Comparison of ENCODE assay signal across 10 mouse cellular contexts in genomic region chr7:19796254-19796653, GRCm38 (mm10). TPM values are rescaled to one million over a fixed set of nuclear protein-coding genes. Genes with fewer than 3 reads are reported as not detected.
DNase-seq lines count a peak whose midpoint lies in the region; ATAC-seq lines count a peak whose summit lies in the region.
"Had no signal": no experiment of that assay in that cellular context is flagged by ENCODE, and none has a peak within 500 bp of the region (broad histone marks: within the 10 kb centered on the region; RNA-seq: fewer than 3 reads in every experiment).

No protein-coding gene starts in this region.

- no peaks in the 10 kb centered on the region for H3K36me3 ChIP-seq in embryonic facial prominence, embryonic 11.5 days (replicated peaks; ENCODE audit: control insufficient read depth, insufficient read depth, low read depth, low read length)
- H3K36me3 ChIP-seq in intestine, embryonic 16.5 days (ENCODE audit: control insufficient read depth, insufficient read depth, low read length) = no peaks in the 10 kb centered on the region
- H3K36me3 ChIP-seq in liver, embryonic 13.5 days = no peaks in the 10 kb centered on the region

- H3K9me3 ChIP-seq in embryonic facial prominence, embryonic 11.5 days (replicated peaks; ENCODE audit: control insufficient read depth, low read length) = no peaks in the 10 kb centered on the region
- H3K9me3 ChIP-seq in intestine, embryonic 16.5 days (ENCODE audit: control insufficient read depth, low read length) = no peaks in the 10 kb centered on the region
- no peaks in the 10 kb centered on the region for H3K9me3 ChIP-seq in liver, embryonic 13.5 days (replicated peaks)
- H3K9me3 ChIP-seq: megakaryocyte, embryonic 14.5 days had no signal

- no peak overlapping the region for H3K27ac ChIP-seq in embryonic facial prominence, embryonic 11.5 days (replicated peaks; ENCODE audit: low read depth, low read length)
- H3K27ac ChIP-seq in intestine, embryonic 16.5 days (ENCODE audit: low read length) = peak overlapping the region; percentile 77
- no peak overlapping the region for H3K27ac ChIP-seq in liver, embryonic 13.5 days

- WGBS in embryonic facial prominence, embryonic 11.5 days = 12% methylated on average over 18 of the region's 18 CpGs
- WGBS in intestine, embryonic 16.5 days = 6% methylated on average over 18 of the region's 18 CpGs
- WGBS in liver, embryonic 13.5 days (ENCODE audit: insufficient replicate concordance) = 13% methylated on average over 18 of the region's 18 CpGs

- ATAC-seq in embryonic facial prominence, embryonic 11.5 days (replicated peaks; ENCODE audit: insufficient number of reproducible peaks, low FRiP score, low TSS enrichment, low read depth) = no peak
- ATAC-seq in intestine, embryonic 16.5 days = peak; percentile 17
- no peak for ATAC-seq in liver, embryonic 13.5 days (ENCODE audit: low read depth)

- peak overlapping the region; percentile 21; the same call in 1 of the 2 replicates for H3K4me3 ChIP-seq in embryonic facial prominence, embryonic 11.5 days (ENCODE audit: low read depth, low read length)
- H3K4me3 ChIP-seq in intestine, embryonic 16.5 days (ENCODE audit: low read length) = peak overlapping the region; percentile 55
- H3K4me3 ChIP-seq in liver, embryonic 13.5 days (replicated peaks) = peak overlapping the region; percentile 26
- H3K4me3 ChIP-seq: megakaryocyte, embryonic 14.5 days had no signal

- H3K9ac ChIP-seq in embryonic facial prominence, embryonic 11.5 days (replicated peaks; ENCODE audit: low read length) = 0 out of 2 replicates have a peak overlapping the region, but pooled peaks have one; percentile 6
- H3K9ac ChIP-seq in intestine, embryonic 16.5 days (ENCODE audit: low read depth, low read length) = peak overlapping the region; percentile 80
- 0 out of 2 replicates have a peak overlapping the region, but pooled peaks have one; percentile 22 for H3K9ac ChIP-seq in liver, embryonic 13.5 days

- DNase-seq in kidney, adult 18-20 months = peak; percentile 44
- no peak for DNase-seq in kidney, postnatal 14 days
- no peak for DNase-seq in embryonic facial prominence, embryonic 11.5 days (ENCODE audit: low spot score)
- DNase-seq in liver, embryonic 13.5 days = no peak
- no peak for DNase-seq in thymus, postnatal 36 days
- DNase-seq in left cerebral cortex, postnatal 36 days (ENCODE audit: low spot score in 2 of 2) = no peak

- intact Hi-C loops in left cerebral cortex, postnatal 36 days (cut with DNase I) = no loop called here

- H3K4me1 ChIP-seq in embryonic facial prominence, embryonic 11.5 days (ENCODE audit: control insufficient read depth, insufficient read depth, low read length) = no peaks in the 10 kb centered on the region
- peaks cover 7% of the 10 kb centered on the region; the same call in 1 of the 2 replicates for H3K4me1 ChIP-seq in intestine, embryonic 16.5 days (ENCODE audit: control insufficient read depth, insufficient read depth, low read length)
- H3K4me1 ChIP-seq in liver, embryonic 13.5 days (replicated peaks) = peaks cover 3% of the 10 kb centered on the region; the same call in 1 of the 2 replicates

- H3K4me2 ChIP-seq in embryonic facial prominence, embryonic 11.5 days (ENCODE audit: low read depth, low read length) = no peak overlapping the region
- H3K4me2 ChIP-seq in intestine, embryonic 16.5 days (ENCODE audit: low read depth, low read length) = peak overlapping the region; percentile 51
- H3K4me2 ChIP-seq in liver, embryonic 13.5 days = peak overlapping the region; percentile 54

- peaks cover 16% of the 10 kb centered on the region for H3K27me3 ChIP-seq in embryonic facial prominence, embryonic 11.5 days (ENCODE audit: control insufficient read depth, insufficient read depth, low read length)
- peaks cover 9% of the 10 kb centered on the region; the same call in 1 of the 2 replicates for H3K27me3 ChIP-seq in intestine, embryonic 16.5 days (replicated peaks; ENCODE audit: control insufficient read depth, insufficient read depth, low read length)
- peaks cover 21% of the 10 kb centered on the region for H3K27me3 ChIP-seq in liver, embryonic 13.5 days

RNA-seq across cellular contexts. Expression of gene Cblc, which starts 0.4 kb away (rescaled TPM):
- 1.1 and 1.7 TPM in 2 replicates for polyA plus RNA-seq in embryonic facial prominence, embryonic 11.5 days (2014; fragmentation: Nextera tagmentation; extraction: Ambion mirVana)
- polyA plus RNA-seq in intestine, embryonic 16.5 days (2015; fragmentation: Nextera tagmentation; extraction: Ambion mirVana) = 32.6 and 42.1 TPM in 2 replicates
- polyA plus RNA-seq in liver, embryonic 13.5 days (2015; fragmentation: Nextera tagmentation; extraction: Ambion mirVana) = 1.2 and 1.3 TPM in 2 replicates
- total RNA-seq in left cerebral cortex, postnatal 36 days (2021) = not detected
- total RNA-seq: common myeloid progenitor, adult 5-6 weeks; gastrocnemius, adult 18-20 months had no signal

RNA-seq across cellular contexts. Expression of gene Bcam, which starts 25.4 kb away (rescaled TPM):
- polyA plus RNA-seq in embryonic facial prominence, embryonic 11.5 days (2014; fragmentation: Nextera tagmentation; extraction: Ambion mirVana) = 43.8 and 52.0 TPM in 2 replicates
- 58.7 and 62.7 TPM in 2 replicates for polyA plus RNA-seq in intestine, embryonic 16.5 days (2015; fragmentation: Nextera tagmentation; extraction: Ambion mirVana)
- 7.2 and 7.9 TPM in 2 replicates for polyA plus RNA-seq in liver, embryonic 13.5 days (2015; fragmentation: Nextera tagmentation; extraction: Ambion mirVana)
- total RNA-seq in left cerebral cortex, postnatal 36 days (2021) = 10 to 100 TPM; 12.2 to 13.1 TPM

RNA-seq across cellular contexts. Expression of gene Bcl3, which starts 26.3 kb away (rescaled TPM):
- polyA plus RNA-seq in embryonic facial prominence, embryonic 11.5 days (2014; fragmentation: Nextera tagmentation; extraction: Ambion mirVana) = 1.4 and 2.2 TPM in 2 replicates
- 15.5 and 15.6 TPM in 2 replicates for polyA plus RNA-seq in intestine, embryonic 16.5 days (2015; fragmentation: Nextera tagmentation; extraction: Ambion mirVana)
- 3.0 and 3.9 TPM in 2 replicates for polyA plus RNA-seq in liver, embryonic 13.5 days (2015; fragmentation: Nextera tagmentation; extraction: Ambion mirVana)
- total RNA-seq in left cerebral cortex, postnatal 36 days (2021) = under 1 TPM; 0.27 to 0.32 TPM

RNA-seq across cellular contexts. Expression of gene Nectin2, which starts 46.0 kb away (rescaled TPM):
- polyA plus RNA-seq in embryonic facial prominence, embryonic 11.5 days (2014; fragmentation: Nextera tagmentation; extraction: Ambion mirVana) = 69.8 and 73.0 TPM in 2 replicates
- 143 and 149 TPM in 2 replicates for polyA plus RNA-seq in intestine, embryonic 16.5 days (2015; fragmentation: Nextera tagmentation; extraction: Ambion mirVana)
- 17.9 and 18.2 TPM in 2 replicates for polyA plus RNA-seq in liver, embryonic 13.5 days (2015; fragmentation: Nextera tagmentation; extraction: Ambion mirVana)
- 1 to 10 TPM; 7.2 to 9.3 TPM for total RNA-seq in left cerebral cortex, postnatal 36 days (2021)

RNA-seq across cellular contexts. Expression of gene Gm19345, which starts 55.5 kb away (rescaled TPM):
- polyA plus RNA-seq in embryonic facial prominence, embryonic 11.5 days (2014; fragmentation: Nextera tagmentation; extraction: Ambion mirVana) = not detected in 2 replicates
- polyA plus RNA-seq in intestine, embryonic 16.5 days (2015; fragmentation: Nextera tagmentation; extraction: Ambion mirVana) = 0.13 and 0.27 TPM in 2 replicates
- not detected in 2 replicates for polyA plus RNA-seq in liver, embryonic 13.5 days (2015; fragmentation: Nextera tagmentation; extraction: Ambion mirVana)
- 1 to 10 TPM; 1.2 to 2.1 TPM for total RNA-seq in left cerebral cortex, postnatal 36 days (2021)
- total RNA-seq: common myeloid progenitor, adult 5-6 weeks; gastrocnemius, adult 18-20 months had no signal

Comparison
In these comparisons a context has a peak if more than half of its experiments do, and no peak if none do; other contexts are left out.
1. H3K9ac ChIP-seq: peak in every context shown above with its lines; median percentile 80 in intestine, embryonic 16.5 days; 22 in liver, embryonic 13.5 days; 6 in embryonic facial prominence, embryonic 11.5 days.
2. RNA of gene Cblc, which starts 0.4 kb away (polyA plus RNA-seq): 32.6 to 42.1 TPM in intestine, embryonic 16.5 days; 1.2 to 1.3 TPM in liver, embryonic 13.5 days and 1.1 to 1.7 TPM in embryonic facial prominence, embryonic 11.5 days; every median in the first group is over 10 times any median in the second.
3. Peak in every context shown above with its lines, with median percentiles within 50 percentile points of each other: H3K4me3 ChIP-seq.